Mouse (Mus musculus) lung, postnatal 4 days (tissue): ENCODE results near the gene Trp53i11.
A peak's percentile ranks its signal among the peaks of the same experiment; 100 is the strongest.

ENCODE experiments used
- DNase-seq, 2 experiments: peaks; one replicate each; pipeline ENCODE4 v3.0.0; 2021

Gene Trp53i11

GRCm38 (mm10) chr2:93172460-93172859, 14.9 kb upstream of the Trp53i11 start:
- no peak for DNase-seq

- DNase-seq = no peak
Observed at GRCm38 (mm10) chr2:93174159-93174558, 13.2 kb upstream of the Trp53i11 start.

- peak in 1 of 2 experiments; percentile 45 for DNase-seq
Observed at GRCm38 (mm10) chr2:93175278-93175677, 12.1 kb upstream of the Trp53i11 start.

- DNase-seq = no peak
Observed at GRCm38 (mm10) chr2:93175721-93176120, 11.6 kb upstream of the Trp53i11 start.

GRCm38 (mm10) chr2:93176193-93176798, 11.1 kb upstream of the Trp53i11 start:
- DNase-seq = no peak

DNA sequence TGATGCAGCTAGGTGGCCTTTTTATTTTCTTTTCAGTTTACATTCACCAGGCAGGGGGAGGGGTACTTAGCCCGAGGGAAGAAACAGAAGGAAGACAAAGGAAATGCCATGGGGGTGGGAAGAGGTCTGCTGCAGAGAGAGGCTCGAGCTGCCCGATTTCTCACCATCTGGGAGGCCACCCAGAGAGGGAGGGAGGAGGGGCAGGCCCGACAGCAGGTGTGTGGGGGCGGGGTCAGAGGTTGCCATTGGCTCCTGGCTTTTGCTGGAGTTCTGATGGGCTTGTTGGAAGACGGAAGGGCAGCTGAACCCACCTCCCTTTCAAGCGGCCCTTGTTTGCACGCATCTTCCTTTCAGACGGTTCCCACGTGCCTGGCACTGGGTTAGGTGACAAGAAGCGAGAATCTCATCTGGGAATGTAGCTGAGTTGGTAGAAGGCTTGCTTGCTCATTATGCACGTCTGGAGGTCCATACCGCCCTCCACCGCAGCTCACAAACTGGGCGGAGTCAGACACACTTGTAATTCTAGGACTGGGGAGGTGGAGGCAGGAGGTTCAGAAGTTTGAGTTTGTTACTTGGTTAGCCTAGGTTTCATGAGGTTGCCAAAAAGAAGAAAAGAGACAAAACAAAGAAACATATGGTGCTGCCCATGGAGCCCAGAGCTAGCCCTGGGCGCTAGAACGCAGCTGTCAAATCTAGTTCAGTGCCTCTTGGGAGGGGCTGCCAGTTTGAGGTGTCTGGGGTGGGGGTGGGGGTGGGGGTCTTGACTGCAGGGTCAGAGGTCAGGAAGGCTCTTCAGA, 10.3 kb upstream of the Trp53i11 start:
- DNase-seq = no peak

- DNase-seq = no peak
Observed at GRCm38 (mm10) chr2:93177668-93178312, 9.6 kb upstream of the Trp53i11 start.

GRCm38 (mm10) chr2:93178313-93178677, 9.1 kb upstream of the Trp53i11 start:
- DNase-seq = no peak

GRCm38 (mm10) chr2:93179603-93180002, 7.7 kb upstream of the Trp53i11 start:
- no peak for DNase-seq

- no peak for DNase-seq
Observed at GRCm38 (mm10) chr2:93180077-93180844, 7.1 kb upstream of the Trp53i11 start.

- DNase-seq = no peak
Observed at GRCm38 (mm10) chr2:93182859-93183258, 4.5 kb upstream of the Trp53i11 start.

- peak; percentile 49 to 51 for DNase-seq
Observed at GRCm38 (mm10) chr2:93188020-93188760, 842 bp downstream of the Trp53i11 start.

DNA sequence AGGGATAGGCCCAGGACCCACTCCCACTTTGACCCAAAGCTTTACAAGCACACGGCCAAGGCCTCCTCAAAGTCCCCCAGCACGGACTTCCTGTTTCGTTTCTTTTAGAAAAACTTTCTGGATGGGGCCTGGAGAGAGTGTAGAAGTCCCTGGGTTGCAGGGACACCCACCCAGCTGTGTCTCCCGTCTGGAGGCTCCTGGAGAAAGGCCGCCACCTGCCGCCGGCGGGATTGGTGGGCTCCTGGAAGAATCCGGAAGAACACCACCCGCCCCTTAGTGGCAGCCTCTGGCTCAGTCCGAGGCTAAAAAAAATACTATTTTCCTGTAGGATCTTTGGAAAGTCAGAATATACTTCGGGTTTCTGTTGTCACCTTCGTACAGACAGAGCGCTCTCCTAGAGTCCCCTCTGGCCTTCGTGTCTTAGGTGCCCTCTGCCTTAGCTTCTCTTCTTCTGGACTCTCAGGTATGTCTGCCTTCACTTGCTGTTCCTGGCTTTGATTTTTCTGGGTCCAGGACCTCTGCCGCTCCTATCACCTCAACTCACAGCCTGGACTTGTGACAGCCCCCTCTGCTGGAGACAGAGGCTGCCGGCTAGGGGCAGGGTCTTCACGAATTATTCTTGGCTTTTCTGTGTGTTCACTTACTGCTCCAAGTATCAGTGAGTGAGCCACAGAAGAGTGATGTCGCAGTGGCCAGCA, 1.6 kb downstream of the Trp53i11 start:
- DNase-seq = peak; percentile 58 to 71

GRCm38 (mm10) chr2:93190771-93191487, 3.6 kb downstream of the Trp53i11 start:
- DNase-seq = peak in 1 of 2 experiments; percentile 43

DNA sequence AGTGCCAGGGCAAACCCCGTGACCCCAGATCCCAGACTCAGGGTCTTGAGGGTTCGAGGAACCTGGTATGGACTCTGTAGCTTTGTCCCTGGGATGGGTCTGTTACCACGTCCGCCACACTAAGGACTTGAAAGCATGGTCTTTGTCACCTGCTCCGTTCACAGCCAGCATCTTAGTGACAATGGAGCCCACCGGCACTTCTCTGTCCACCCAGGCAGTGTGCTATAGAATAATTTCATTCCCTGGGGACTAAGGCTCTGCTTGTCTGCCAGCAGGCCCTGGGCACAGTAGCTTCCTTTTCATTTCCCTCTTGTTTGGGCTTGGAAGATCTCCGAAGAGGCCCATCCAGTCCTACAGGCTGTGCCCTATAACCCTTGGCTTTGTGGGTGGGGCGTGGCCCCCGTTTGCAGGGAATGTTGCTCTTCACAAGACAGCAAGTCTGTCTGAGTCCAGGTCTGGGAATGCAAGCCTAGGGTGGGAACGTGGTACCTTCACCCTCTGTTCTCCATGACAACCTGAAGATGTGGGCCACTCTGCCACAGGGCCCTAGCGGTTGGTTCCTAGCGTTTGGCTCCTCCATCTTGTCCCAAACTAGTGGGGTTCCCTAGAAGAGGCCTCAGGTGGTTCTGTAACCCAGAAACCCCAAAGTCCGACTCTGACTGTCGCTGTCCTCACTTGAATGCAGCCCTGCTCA, 4.3 kb downstream of the Trp53i11 start:
- DNase-seq = no peak

- peak in 1 of 2 experiments; percentile 26 for DNase-seq
Observed at GRCm38 (mm10) chr2:93192182-93192560, 4.8 kb downstream of the Trp53i11 start.

DNA sequence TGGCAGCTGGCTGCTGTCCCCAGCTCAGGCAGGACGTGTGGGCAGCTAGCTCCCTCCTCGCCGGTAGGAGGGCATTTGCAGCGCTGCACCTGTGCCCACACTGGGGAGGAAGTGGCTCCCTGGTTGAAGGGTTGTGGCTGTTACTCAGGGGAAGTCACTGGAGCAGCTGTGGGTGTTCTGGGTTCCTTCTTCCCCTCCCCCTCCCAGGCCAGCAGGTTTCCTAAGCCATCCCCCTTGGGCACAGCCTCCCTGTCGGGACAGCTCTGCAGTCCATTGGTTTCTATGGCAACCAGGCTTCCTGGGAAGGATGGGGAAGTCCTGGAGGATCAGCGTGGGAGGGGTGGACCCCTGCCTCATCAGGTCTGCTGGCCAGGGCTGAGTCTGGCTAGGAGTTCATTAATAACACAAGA, 5.3 kb downstream of the Trp53i11 start:
- peak; percentile 50 to 67 for DNase-seq

DNA sequence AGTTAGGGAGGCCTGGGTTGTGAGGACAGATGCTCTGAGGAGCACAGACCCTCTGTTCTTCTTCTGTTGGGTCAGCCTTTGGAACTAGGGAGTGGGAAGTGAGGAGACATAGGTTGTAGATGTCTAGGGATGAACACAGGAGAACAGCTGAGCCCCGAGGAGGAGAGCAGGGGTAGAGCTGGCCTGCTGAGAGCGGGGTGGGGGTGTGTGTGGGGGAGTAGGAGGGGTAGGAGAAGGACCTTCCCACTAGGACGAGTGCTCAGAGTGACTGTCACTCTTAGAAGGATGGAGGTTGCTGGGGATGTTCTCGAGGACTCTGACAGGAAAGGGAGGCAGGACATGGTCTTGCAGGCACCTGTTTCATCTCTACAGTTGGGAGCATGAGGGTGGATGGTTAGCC, 6.5 kb downstream of the Trp53i11 start:
- DNase-seq = no peak

DNA sequence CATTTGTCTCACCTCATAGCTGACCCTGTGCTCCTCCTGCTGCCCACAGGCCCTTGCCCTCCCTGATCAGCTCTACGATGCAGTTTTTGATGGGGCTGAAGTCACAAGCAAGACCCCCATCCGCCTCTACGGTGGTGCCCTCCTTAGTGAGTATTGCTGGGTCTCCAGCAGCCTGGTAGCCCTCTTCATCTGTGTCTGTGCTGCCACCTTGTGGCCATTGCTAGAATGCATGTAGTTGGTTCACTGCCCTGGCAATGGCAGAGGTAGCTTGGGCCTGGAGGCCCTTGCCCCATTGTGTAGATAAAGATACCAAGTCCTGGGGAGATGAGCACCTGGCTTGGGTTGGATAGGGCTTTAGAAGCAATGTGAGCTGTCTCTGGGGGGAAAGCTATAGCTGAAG, 11.5 kb downstream of the Trp53i11 start:
- peak; percentile 84 to 94 for DNase-seq

GRCm38 (mm10) chr2:93199531-93199974, 12.2 kb downstream of the Trp53i11 start:
- peak; percentile 55 to 75 for DNase-seq
